Mouse (Mus musculus): Measurements from ENCODE around the gene Zbtb49. TPM values are rescaled to one million over a fixed set of nuclear protein-coding genes. Genes with fewer than 3 reads are reported as not detected.

Gene Zbtb49
- polyA plus RNA-seq, 1 experiment: 1.3 TPM

DNA sequence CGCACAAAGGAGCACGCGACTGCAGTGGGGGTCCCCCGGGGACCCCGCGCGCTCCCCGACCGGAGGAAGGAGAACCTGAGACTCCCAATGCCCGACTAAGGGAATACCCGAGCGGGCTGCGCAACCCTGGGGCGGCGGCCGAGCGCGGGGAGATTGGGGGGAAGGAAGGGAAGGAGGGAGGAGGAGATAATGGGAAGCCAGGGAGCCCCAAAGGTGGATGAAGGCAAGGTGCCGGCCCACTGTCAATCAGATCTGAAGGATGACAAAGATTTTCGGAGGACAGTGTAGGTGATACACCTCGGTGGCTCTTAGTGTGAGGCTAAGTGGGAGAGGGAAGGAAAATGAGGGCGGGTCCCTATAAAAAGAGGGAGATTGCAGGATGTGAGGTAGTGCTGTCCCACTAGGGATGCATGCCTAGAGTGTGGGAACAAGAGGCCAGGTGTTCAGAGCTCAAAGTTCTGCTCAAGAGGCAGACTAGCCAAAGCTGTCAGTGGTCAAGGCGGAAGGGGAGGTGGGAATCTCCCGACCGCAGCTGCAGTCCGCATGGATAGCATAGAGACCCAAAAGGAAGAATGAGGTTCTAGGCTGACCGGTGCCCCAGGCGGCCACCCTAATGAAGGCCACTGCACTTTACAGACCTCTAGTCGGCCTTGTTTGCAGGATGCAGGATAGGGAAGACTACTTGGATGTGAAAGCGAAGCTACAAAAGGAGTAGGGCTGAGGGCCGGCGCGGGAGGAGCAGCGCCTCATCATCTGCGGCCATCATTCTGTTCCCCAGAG, 60.4 kb downstream of the Zbtb49 start, which contains the start of gene Nsg1:
Nsg1 (minus strand) TSS at position 274 of the 780 bp plus-strand sequence.
- no peaks in the 10 kb centered on the region for H3K4me1 ChIP-seq (ENCODE audit: control insufficient read depth, insufficient read depth, insufficient read length, low read length)
- peak within 1 kb of the TSS; percentile 84 for H3K4me3 ChIP-seq (ENCODE audit: insufficient read depth, low read depth, low read length)
- no peak within 1 kb of the TSS for H3K27ac ChIP-seq (replicated peaks; ENCODE audit: low read depth, low read length)

DNA sequence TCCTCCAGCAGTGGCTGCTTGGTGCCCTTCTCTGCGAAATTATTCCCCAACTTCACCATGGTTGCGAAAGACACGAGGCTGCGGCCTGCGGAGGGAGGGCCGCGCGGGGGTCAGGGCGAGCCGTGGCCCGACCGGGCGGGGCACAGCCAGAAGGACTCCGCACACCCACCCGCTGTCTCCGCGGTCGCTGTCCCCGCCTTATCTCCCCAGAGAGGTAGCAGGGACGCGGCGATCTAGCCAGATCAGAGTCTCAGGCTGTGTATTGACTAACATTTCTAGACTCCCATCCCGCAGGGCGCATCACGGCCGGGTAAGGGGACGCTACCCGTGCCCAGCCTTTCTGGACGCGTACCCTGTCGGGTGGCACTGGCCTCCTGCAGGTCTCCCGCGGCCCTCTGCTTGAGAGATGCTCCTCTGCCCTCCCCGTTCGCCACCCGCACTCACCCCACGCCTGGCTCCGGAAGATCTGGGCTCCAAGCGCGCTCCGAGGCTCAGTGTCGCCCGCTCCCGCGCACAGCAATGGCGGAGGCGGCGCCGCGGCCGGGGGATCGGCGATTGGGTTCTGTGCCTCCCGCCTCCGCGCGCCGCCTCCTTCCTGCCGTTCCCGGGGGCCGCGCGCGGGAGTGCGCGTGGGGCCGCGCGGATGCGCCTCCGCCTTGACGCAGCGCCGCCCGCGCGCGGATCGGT, 61.2 kb downstream of the Zbtb49 start:
- Histone ChIP-seq H3K4me1 (ENCODE audit: control insufficient read depth, insufficient read depth, insufficient read length, low read length) (no peaks in the 10 kb centered on the region), H3K4me3 (ENCODE audit: insufficient read depth, low read depth, low read length) (peak overlapping the region; percentile 84), H3K27ac (replicated peaks; ENCODE audit: low read depth, low read length) (no peak overlapping the region)

DNA sequence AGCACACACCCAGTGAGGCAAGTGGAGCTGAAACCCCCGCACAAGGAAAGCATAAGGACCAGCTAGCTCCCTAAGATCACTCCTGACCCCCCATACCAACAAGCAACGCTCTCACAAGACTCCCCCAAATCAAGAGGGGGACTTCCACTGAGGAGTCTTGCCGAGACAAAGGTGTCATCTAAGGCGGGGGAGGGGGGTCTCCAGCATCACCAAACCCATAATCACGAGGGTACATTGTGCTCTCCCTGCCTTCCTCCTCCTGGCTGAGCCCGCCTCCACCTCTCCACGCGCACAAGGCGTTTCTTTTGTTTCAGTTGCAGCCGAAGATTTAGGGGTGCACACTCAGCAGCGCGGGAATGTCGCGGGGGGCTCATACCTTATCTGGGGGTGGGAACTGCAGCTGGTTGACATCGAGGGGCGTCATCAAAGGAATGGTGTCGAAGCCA, 61.7 kb downstream of the Zbtb49 start:
- no peak overlapping the region for H3K27ac ChIP-seq (replicated peaks; ENCODE audit: low read depth, low read length)
- peak overlapping the region; percentile 84 for H3K4me3 ChIP-seq (ENCODE audit: insufficient read depth, low read depth, low read length)
- H3K4me1 ChIP-seq (ENCODE audit: control insufficient read depth, insufficient read depth, insufficient read length, low read length): no peaks in the 10 kb centered on the region

DNA sequence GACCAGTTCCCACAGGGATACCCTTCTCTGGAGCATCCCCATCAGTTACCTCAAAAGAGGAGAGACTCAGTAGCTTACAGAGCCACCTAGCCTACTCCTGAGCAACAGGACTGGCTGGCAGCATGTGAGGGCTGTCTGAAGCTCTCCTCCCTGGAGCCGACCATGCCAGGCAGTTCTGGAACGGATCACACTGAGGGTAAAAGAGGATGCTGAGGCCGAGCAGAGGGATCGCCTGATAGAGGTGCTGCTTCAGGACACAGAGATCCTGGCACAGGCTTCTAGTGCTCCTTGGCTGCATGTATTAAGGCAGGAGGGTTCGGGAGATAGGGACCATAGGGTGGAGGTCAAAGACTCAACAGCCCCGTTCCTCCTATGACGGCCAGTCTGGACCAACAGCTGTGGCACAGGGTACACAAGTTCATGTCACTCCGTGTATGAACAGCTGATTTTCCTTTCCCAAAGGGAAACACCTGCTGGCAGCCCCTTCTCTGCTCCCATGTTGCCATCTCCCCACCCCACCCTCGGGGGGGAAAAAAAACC, 62.7 kb downstream of the Zbtb49 start:
- no peak overlapping the region for H3K27ac ChIP-seq (replicated peaks; ENCODE audit: low read depth, low read length)
- no peaks in the 10 kb centered on the region for H3K4me1 ChIP-seq (ENCODE audit: control insufficient read depth, insufficient read depth, insufficient read length, low read length)
- no peak overlapping the region for H3K4me3 ChIP-seq (ENCODE audit: insufficient read depth, low read depth, low read length)

DNA sequence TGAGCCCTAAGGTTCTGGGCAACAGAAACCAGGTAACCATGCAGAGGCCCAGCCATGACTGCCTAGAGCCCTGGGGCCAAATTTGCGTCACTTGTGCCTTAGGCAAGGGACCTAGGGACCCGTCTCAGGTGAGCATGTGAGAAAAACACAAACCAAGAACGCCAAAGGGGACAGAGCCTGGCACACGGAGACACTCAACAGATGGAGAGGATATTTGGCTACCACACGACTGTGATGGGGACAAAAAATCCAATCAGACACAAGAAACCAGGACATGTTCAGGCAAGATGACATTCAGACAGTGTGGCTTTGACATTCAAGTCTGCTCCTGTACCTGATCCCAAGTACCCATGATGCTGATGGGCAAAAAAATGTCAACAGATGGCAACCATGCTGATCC, 66.6 kb downstream of the Zbtb49 start:
- Histone ChIP-seq H3K4me1 (ENCODE audit: control insufficient read depth, insufficient read depth, insufficient read length, low read length) (no peaks in the 10 kb centered on the region), H3K4me3 (ENCODE audit: insufficient read depth, low read depth, low read length) (no peak overlapping the region), H3K27ac (replicated peaks; ENCODE audit: low read depth, low read length) (no peak overlapping the region)

DNA sequence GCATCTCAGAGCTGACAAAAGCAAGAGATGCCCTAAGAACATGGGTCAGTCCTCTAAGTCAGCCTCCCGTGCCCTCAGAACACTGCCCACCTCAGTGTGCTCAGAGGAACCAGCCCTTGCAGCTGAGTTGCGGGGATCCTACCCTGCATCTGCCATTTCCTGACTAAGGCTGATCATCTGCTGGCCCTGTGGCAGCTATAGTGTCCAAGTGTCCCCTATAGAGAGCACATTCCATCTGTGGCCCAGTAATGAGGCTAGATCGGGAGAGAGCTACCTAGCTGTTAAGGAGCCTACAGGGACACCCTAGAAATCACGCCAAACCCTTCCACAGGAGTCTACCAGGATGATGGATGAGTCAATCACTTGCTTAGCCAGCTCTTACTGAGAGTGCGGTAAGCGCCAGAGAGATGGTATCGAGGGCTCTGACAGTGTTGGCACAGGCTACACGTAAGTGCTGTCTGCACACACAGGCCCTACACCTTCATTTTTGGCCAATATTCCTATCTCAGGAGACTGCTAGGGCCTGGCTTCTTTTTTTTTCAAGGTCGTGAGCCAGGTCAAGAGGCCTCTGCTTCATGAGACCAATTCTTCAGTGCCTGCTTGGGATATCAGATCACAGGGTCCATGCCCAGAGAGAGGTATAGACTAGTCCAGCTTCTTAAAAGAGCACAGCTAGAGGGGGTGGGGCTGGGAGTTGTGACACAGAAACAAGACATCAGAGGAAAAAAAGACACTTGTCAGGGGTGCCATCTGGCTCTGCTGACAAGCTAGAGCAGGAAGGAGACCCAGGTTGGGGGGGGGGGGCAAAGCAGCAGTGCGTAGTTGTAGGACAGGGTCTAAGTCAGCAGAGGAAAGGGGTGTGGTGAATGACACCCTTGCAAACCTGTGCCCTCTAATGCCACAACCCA, 67.8 kb downstream of the Zbtb49 start:
- Histone ChIP-seq H3K4me3 (ENCODE audit: insufficient read depth, low read depth, low read length) (no peak overlapping the region), H3K27ac (replicated peaks; ENCODE audit: low read depth, low read length) (no peak overlapping the region)

DNA sequence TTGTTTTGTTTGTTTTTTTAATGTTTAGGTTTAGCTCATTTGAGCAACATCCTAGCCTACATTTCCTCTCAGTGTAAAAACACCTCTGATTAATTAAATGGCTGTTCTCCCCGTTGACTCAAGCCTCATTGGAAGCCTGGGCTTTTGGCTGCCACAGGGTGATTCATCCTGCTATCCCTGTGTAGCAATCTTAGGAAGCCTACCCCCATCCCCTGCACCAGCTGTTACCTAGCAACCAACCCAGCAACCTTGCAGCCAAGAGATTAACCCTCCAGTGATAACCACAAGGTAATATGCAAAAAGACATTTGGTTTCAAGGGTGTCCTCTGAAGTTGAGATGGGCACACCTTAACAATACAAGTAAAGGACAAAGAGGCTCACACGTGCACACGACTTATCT, 69.0 kb downstream of the Zbtb49 start:
- Histone ChIP-seq H3K4me1 (ENCODE audit: control insufficient read depth, insufficient read depth, insufficient read length, low read length) (peaks cover 4% of the 10 kb centered on the region; the same call in 1 of the 2 replicates), H3K27ac (replicated peaks; ENCODE audit: low read depth, low read length) (no peak overlapping the region), H3K4me3 (ENCODE audit: insufficient read depth, low read depth, low read length) (no peak overlapping the region)

More for the DNA sequence above, 67.8 kb downstream of the Zbtb49 start:
- no peaks in the 10 kb centered on the region for H3K4me1 ChIP-seq (ENCODE audit: control insufficient read depth, insufficient read depth, insufficient read length, low read length)

DNA sequence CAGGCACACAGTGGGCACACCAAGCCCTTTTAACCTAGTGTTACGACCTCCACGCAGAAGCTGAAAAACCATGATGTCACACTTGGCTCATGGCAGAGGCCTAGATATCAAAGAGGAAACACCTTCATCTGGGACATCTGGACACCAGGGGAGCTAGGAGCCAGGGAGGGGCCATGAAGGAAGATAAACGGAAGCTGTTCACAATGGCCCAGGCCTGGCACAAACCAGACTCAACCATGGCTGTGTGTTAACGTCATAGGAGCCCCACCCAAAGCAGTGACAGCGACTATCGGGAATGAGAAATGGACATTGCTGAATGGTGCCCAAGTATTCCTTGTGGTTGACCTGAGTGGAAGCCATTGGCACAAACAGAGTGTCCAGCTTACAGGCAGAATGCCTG, 73.7 kb downstream of the Zbtb49 start:
- Histone ChIP-seq H3K27ac (replicated peaks; ENCODE audit: low read depth, low read length) (no peak overlapping the region), H3K4me1 (ENCODE audit: control insufficient read depth, insufficient read depth, insufficient read length, low read length) (peaks cover 7% of the 10 kb centered on the region; the same call in 1 of the 2 replicates), H3K4me3 (ENCODE audit: insufficient read depth, low read depth, low read length) (no peak overlapping the region)

DNA sequence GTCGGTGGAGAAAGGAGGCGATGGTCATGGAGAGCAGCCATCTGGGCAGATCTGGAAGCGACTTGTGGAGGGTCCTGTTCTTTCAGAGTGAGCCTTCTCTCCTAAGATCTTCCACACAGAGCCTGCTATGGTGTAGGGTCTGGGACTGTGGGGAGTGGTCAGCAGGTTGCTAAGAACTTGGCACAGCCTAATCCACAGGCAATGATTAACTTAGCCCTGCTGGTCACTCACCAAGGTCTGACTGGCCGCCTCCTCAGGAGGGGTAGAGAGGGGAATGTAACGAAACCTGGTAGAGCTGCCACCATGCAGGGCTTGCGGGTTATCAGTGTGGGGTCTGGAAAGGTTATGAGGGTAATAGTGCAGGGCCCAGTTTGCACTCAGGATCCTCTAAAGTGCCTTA, 79.4 kb downstream of the Zbtb49 start:
- Histone ChIP-seq H3K4me3 (ENCODE audit: insufficient read depth, low read depth, low read length) (no peak overlapping the region), H3K27ac (replicated peaks; ENCODE audit: low read depth, low read length) (no peak overlapping the region), H3K4me1 (ENCODE audit: control insufficient read depth, insufficient read depth, insufficient read length, low read length) (no peaks in the 10 kb centered on the region)

Other genes starting within 250 kb of the Zbtb49 start
- 52.3 and 61.2 TPM in 2 replicates for gene Stx18, start 181.7 kb downstream of the Zbtb49 start, polyA plus RNA-seq (2012; ENCODE audit: insufficient read depth, insufficient read length, missing spikeins)
- gene Nsg1, start 60.5 kb downstream of the Zbtb49 start, polyA plus RNA-seq (2012; ENCODE audit: insufficient read depth, insufficient read length, missing spikeins): 2.0 and 3.5 TPM in 2 replicates
- 32.3 and 32.7 TPM in 2 replicates for gene Lyar, start within 50 bp of the Zbtb49 start, polyA plus RNA-seq (2012; ENCODE audit: insufficient read depth, insufficient read length, missing spikeins)
- gene Tmem128, start 39.7 kb upstream of the Zbtb49 start, polyA plus RNA-seq (2012; ENCODE audit: insufficient read depth, insufficient read length, missing spikeins): 53.7 and 66.6 TPM in 2 replicates
- 131 and 159 TPM in 2 replicates for gene Otop1, start 55.5 kb upstream of the Zbtb49 start, polyA plus RNA-seq (2012; ENCODE audit: insufficient read depth, insufficient read length, missing spikeins)
- gene Drd5, start 98.9 kb upstream of the Zbtb49 start, polyA plus RNA-seq (2012; ENCODE audit: insufficient read depth, insufficient read length, missing spikeins): not detected in 2 replicates